Mouse (Mus musculus): ENCODE results near the gene Gm44596.
"Not testable (repeated sequence)": the region's sequence is repeated elsewhere in the genome, so short reads cannot be mapped to it uniquely, and the experiment has no call there.

The Gm44596 gene

DNA sequence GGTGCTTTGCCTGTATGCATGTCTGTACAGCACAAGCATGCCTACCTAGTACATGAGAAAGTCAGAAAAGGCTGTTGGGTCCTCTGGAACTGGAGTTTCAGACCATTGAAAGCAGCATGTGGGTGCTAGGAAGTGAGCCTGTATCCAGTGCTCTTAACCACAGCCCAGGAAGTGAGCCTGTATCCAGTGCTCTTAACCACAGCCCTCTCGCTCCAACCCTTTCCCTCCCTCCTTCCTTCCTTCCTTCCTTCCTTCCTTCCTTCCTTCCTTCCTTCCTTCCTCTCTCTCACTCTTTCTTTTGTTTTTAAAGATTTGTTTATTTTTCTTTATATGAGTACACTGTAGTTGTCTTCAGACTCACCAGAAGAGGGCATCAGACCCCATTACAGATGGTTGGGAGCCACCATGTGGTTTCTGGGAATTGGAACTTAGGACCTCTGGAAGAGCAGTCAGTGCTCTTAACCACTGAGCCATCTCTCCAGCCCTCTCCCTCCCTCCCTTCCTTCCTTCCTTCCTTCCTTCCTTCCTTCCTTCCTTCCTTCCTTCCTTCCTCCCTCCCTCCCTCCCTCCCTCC lies 5.4 kb downstream of the Gm44596 start:
- not testable (repeated sequence) for DNase-seq

DNA sequence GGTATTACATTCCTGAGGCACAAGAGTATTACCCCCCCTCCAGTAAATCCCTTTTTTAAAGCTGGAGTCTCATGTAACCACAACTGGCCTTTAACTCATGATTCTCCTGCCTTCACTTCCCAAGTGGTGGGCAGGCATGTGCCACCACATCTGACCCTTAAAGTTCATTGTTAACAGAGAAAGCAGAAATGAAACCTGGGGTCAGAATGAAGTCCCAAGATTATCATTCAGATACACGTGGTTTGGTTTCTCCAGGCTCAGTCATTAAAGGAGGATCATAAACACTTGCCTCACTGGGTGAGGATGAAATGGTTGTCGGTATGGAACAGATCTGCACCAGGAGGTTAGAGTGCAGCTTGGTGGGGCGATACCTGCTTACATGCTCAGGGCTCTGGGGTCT lies 6.0 kb downstream of the Gm44596 start:
- no peak for DNase-seq

DNA sequence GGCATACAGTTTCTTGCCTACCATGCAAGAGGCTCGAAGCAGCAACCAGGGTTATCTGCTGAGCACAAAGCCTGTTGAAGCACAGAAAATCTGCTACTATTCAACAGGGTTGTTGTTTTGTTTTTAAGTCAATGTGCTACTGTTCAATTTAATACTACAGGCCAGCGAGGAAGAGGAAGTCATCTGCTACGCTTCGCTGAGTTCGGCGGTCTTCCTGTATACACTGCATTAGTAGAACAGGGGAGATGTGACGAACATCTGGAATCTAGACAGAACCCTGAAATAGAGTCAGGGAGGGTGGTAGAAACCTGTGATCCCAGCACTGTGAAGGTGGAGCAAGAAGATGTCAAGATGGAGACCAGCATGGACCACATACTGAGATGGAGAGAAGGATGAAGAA lies 8.4 kb downstream of the Gm44596 start:
- DNase-seq, result no peak

DNA sequence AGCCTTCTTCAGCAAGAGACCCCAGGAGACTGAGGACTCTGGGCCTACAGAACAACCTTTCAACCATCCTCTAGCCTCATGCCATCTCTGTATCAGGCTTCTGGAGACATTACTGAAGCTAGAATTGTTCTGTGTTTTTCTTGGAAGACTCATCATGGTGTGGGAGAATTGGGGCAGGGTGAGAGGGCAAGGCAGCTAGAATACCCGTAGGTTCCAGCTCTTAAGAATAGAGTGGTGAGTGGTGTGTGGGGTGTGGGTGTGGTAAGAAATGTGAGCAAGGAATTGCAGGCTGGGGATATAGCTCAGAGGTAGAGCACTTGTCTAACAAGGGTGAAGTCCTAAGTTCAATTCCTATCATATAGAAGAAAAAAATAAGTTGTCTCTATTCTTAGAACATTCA lies 9.7 kb downstream of the Gm44596 start:
- no peak for DNase-seq

DNA sequence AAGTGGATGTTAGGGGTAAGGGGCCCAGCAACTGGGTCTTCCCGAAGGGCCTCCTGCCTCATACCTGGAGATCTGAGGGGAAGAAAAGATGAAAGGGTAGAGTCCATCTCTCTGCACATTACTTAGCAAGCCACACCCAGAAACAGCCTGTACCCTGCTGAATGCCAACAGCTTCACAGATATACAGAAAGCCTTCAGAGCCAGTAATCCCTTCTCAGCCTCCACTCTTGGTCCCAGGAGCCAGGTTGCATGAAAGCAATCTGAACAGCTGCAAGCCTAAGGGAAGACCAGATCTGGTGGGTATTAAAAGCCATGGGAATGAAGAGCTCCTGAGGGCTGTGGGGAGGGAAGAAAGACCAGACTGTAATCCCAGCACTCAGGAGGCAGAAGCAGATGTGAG lies 13.9 kb downstream of the Gm44596 start:
- DNase-seq, result no peak

DNA sequence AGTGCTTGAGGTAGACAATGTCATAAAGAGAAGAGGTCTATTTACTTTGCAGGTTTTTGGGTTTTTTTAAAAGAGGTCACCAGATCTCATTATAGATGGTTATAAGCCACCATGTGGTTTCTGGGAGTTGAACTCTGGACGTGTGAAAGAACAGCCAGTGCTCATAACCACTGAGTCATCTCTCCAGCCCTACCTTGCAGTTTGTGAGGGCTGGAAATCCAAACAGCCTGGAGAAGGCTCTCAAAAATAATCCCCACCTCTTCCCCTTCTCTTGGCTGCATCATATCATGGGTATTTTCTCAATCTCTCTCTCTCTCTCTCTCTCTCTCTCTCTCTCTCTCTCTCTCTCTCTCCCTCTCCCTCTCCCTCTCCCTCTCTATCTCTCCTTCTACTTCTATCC lies 15.4 kb downstream of the Gm44596 start:
- DNase-seq, result no peak

DNA sequence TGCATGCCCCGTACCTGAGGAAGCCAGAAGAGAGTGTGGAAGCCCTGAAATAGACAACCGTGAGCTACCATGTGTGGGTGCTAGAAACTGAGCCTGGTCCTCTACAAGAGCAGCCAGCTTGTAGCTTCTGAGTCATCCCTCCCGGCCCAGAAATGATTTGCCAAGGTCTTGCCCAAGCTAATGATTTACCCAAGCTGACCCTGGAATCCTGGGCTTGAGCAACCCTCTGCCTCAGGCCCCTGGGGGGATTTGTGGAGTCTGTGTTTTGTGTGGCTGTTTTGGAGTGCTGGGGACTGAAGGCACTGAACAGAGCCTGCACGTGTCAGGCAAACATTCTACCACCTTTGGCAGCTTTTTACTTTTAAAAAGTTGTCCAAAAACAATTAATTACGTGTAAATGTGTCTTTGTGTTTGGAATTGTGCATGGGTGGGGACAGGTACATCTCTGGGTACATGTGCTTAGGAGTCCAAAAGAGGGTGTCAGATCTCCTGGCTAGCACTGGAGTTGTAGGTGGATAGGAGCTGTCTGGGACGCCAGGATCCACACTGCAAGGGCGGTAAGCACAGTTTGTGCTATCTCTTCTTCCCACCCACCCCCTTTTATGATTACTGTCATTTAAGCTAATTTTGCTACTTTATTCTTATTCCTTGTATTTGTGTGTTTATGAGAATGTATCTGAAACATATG lies 22.4 kb downstream of the Gm44596 start:
- DNase-seq, result no peak

DNA sequence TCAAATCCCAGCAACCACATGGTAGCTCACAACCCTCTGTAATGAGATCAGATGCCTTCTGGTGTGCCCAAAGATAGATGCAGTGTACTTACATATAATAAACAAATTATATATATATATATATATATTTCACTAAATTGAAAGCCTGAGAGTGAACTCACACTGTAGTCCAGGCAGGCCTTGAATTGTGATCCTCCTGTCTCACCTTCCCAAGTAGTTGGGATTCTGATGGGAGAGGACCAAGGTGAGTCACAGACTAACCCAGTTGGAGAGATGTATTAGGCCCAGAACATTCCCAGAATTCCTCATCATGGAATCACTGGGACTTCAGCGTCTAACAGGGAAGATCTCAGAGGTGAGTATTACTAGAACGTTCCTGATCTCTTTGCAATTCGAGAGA lies 23.7 kb downstream of the Gm44596 start, which contains the start of gene Nrip2:
Gene Nrip2, plus strand, starts transcription at position 301 of the 400 bp plus-strand sequence.
- DNase-seq, result no peak

DNA sequence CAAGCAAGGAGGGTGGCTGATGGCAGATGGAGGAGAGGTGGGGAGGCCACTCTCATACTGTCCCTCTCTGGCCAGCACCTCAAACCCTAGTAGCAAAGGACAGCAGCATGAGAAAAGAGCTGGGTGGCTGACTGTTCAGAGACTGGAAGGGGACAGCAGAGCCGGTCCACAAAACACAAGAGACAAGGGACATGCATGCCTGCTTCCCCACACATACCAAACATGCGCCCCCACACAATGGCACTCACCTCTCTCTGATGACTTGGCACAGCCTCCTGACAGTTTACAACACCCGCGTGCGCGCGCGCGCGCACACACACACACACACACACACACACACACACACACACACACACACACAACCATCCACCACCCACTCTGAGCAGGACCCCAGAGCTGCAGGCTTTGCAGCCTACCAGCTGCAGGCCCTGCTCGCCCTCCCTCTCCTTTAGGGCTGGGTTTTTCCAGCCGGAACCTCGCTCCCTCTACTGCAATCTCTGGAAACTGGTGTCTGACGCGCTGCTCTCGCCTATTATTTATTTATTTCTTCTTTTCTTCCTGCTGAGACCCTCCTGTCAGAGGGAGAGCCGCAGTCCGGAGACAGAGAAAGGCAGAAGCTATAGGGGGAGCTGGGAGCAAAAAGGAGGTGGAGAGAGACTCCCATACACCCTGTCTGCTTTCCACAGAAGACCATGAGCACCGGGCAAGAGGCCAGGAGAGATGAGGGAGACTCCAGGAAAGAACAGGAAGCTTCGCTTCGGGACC lies 24.3 kb downstream of the Gm44596 start:
- peak; percentile 56 for DNase-seq

DNA sequence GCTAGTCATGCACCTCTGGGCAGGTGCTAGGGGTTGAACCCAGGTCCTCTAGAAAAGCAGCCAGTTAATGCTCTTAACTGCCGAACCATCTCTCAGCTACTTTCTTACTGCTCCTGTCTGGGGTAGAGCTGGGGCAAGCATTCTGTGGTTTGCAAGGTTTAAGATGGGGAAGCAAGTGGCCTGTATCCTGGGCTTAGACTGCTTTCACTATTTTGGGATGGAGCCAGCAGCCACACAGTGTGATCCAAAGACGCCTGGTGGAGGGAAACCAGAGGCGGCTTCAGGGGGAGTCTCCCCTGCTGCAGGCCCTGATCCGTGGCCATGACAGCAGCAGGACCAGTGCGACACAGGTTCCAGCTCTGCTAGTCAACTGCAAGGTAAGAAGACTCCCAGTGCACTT lies 29.4 kb downstream of the Gm44596 start:
- DNase-seq, result no peak

DNA sequence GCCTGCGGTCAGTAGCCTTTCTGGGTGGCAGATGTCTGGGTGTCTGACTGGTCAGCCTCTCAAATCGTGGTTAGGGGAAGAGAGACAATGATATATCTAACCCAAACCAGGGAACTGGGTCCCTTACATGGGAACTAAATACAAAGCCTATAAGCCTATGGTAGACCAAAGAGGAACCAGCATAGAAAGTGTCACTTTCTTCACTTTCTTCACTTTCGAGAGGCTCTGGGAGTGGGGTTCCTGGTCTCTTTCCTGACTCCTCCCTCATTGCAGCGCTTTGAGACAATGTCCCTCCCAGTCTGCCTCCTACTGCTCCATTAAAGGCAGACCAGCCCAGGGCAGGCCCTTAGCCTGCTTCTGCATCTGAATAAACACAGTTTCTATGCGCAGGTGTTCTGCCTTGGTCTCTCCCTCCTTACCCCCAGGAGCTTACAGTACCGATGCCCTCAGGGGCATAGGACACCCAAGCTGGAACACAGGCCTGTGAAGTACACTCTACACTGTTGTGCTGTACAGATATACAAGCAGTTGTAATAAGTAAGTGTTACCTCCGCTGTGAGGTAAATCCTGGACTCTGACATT lies 33.3 kb downstream of the Gm44596 start:
- no peak for DNase-seq

DNA sequence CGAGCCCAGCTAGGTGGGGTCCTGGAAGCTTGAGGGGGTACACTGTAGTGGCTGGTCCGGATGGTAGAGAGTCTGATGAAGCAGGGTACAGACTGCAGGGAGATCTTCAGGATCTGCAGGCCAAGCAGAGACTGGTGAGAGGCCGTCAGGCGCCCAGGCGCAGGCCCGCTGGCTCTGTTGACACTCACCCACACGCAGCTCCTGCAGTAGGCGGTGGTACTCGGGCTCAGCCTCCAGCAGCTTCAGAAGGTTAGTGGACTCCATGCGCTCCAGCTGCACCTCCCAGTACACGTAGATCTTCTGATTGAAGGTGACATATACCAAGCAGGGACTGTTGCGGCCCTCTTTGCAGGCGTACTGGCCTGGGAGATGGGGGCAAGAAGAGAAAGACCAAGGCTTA lies 35.0 kb downstream of the Gm44596 start:
- DNase-seq, result peak; percentile 51

DNA sequence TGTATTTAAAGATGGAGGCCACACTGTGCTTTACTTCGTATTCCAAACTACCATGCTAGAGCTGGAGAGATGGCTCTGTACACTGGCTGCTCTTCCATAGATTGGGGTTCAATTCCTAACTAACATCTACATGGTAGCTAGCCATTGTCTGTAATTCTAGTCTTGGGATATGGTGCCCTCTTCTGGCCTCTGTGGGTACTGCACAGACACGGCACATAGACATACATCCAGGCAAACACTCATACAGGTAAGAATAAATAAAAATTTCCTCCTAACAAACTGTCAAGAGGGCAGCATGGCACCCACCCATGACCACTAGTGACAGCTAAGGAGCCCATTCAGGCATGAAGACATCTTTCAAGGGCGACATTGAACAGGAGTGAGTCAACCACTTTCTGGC lies 35.8 kb downstream of the Gm44596 start:
- peak; percentile 77 for DNase-seq

DNA sequence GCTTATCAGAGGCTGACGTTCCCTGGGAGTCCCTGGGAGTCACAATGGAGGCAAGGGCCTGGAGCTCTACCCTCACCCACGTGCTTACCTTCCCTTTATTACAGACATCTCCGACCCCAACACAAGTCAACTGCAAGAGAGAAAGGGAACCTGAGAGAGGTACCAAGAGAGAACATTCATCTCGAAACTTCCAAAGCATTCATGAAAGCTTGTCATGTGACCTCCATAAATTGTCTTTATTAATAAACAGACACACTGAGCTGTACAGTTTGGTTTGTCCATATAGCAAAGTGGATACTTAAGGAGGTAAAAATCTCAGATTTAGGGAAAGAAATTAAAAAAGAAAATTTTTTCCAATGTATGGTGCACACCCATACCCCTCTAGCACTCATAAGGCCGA lies 40.9 kb downstream of the Gm44596 start:
- DNase-seq, result no peak

DNA sequence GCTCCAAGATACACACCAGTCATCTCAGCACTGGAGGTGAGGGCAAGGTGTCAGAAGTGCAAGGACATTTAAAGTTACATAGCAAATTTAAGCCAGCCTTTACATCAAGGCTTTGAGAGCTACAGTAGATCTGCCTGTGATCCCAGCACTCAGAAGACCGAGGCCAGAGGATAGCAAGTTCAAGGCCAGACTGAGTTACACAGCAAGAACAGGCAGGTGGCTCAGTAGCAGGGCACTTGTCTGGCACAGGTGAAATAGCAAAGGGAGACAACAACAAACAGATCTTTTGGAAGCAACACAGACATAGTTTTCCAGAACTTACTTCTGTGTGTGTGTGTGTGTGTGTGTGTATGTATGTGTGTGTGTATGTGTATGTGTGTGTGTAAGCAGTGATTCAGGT lies 42.8 kb downstream of the Gm44596 start:
- no peak for DNase-seq

DNA sequence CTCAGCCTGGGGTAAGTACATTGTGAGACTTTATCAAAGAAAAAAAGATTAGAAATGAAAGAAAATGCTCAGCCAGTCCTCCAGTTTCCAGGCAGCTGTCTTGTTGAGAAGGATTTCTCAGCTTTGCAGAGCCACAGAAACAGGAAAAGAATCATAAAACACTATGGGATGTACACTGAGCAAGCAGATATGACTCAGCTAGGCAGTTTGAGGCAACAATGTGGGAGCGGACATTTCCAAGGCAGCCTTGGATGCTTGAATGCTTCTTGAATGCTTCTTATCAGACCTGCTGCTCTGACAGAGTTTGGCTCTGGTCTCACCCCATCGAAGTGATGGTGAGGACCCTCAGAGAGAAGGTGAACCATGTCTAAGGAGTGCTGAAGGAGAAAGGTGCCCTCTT lies 45.7 kb downstream of the Gm44596 start:
- DNase-seq, result peak; percentile 48

DNA sequence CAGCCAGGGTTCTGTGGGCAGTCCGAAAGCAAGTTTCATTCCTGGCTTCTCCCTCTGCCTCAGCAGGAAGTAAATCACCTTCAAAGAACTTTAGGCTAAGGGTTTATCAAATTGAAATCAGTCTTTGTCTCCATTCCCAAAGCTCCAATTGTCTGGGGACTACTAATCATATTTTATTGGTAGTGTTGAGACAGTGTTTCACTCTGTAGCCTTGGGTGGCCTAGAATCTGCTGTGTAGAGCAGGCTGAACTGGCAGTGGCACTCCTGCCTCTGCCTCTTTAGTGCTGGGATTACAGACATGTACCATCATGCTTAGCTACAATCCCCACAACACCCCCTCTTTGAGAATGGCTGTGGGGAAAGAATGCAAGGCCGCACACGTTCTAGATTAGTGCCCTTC lies 46.2 kb downstream of the Gm44596 start:
- DNase-seq, result no peak

DNA sequence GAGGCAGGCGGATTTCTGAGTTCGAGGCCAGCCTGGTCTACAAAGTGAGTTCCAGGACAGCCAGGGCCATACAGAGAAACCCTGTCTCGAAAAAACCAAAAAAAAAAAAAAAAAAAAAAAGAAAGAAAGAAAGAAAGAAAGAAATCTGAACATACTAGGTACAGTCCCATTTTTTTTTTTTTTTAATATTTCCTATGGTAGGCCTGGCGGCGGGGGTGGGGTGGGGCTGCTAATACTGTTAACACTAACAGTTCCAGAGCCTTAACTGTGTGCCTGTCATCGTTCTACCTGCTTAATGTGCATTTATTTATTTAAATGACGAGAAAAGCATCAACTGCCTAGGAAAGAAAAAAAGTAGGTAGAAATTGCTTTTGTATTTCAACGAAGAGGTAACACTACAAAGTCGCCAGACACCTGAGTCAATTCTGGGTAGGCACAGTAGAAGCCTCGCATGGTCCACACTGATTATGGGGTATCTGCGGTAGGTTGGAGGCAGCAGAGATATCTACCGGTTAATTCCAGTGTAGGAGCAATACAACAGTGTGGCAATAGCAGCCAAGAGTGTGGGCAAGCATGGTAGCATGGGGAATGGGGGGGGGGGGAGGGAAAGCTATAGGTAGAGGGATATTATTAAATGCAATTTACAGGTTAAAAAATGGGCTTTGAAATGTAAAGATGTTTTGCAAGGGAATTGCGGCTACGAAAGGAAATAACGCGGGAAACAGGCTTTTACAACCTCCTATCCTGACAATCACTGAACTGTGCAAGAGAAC lies 48.4 kb downstream of the Gm44596 start:
- DNase-seq, result no peak

DNA sequence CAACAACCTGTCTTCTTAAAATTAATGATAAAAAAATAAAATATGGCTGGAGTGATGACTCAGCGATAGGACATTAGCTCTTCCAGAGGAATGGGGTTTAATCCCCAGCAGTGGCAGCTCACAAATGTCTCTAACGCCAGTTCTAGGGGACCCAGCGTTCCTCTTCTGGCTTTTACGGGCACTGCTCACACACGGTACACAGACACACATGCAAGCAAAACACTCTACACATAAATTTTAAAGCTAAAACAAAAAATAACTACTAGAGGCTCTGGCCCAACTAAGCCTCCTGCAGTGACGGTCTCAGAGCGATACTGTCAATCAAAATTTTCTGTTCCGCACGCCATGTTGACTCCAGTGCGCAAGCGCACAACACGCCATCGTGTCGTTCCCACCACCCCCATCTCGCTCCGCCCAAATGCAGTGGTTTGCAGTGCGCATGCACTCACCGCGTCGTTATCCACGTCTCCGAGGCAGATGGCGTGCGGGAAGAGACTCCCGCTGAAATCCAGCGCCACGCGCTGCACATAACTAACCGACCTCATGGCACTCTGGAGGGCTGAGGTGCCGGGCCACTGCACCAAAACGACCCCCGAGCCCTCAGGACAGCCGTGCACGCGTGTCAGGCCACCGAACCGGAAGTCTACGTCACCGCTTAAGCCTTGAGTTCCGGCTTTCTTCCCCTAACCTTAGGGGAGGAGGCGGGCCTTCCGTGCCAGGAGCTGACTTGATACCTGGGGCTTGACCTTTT lies 49.1 kb downstream of the Gm44596 start, which contains the start of gene Itfg2:
Gene Itfg2, minus strand, starts transcription at position 663 of the 751 bp plus-strand sequence.
- DNase-seq, result peak; percentile 97

DNA sequence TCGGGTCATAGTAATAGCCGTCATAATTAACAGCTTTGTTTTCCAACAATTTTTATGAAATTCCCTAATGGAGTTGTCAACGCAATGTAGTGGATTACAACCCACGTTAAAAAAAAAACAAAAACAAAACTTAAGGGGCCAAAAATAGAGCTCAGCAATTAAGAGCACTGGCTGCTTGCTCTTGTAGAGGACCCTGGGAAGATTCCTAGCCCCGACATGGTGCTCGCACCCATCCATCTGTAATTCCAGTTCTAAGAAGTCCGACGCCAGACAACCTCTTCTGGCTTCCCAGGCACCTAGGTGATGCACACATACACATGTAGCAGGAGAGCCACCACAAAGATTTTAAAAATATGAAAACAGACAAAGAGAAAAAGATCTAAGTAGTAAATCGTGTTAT lies 49.7 kb downstream of the Gm44596 start:
- DNase-seq, result no peak

DNA sequence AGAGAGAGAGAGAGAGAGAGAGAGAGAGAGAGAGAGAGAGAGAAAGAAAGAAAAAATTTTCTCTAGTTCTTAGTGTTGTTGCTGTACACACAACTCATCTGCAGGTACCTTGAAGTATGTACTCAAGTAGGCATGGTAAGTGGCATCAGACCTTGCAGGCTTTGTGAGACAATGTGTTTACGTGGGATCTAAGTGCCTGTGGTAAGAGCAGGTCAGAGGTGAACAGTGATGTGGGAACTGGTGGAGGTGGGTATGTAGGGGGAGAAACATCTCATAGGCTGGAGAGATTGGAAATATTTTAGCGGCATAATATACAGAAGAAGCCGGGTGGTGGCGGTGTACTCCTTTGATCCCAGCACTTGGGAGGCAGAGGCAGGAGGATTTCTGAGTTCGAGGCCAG lies 52.3 kb downstream of the Gm44596 start:
- DNase-seq, result no peak

DNA sequence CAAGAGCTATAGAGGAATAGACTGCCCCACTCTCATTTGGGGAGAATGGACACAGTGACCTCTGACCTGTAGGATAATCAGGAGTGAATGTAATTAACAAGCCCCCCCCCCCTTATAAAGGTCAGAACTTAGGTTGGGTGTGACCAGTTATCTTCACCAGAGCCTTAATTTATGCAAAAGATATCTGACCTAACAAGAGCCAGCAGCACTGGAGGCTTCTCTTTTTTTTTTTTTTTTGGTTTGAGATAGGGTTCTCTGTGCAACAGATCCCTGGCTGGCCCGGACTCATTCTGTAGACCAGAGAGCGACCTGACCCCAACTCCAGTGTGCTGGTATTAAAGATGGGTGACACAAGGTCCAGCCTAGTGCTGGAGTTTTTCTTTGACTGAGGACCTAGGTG lies 54.0 kb downstream of the Gm44596 start:
- no peak for DNase-seq

All from right cerebral cortex, adult 18-20 months (tissue).